Mouse (Mus musculus): ENCODE data around the gene Tdp1.
"Not testable (repeated sequence)": the region's sequence is repeated elsewhere in the genome, so short reads cannot be mapped to it uniquely, and the experiment has no call there.

Gene Tdp1

GRCm38 (mm10) chr12:99958068-99959060 is 74.0 kb downstream of the Tdp1 start:
- DNase-seq (ENCODE audit: low spot score) = no peak

- no peak for DNase-seq (ENCODE audit: low spot score)
Observed at GRCm38 (mm10) chr12:99959291-99959690, 75.0 kb downstream of the Tdp1 start.

GRCm38 (mm10) chr12:99959930-99960329 is 75.6 kb downstream of the Tdp1 start:
- no peak for DNase-seq (ENCODE audit: low spot score)

- DNase-seq (ENCODE audit: low spot score) = no peak
Observed at GRCm38 (mm10) chr12:99960675-99961074, 76.4 kb downstream of the Tdp1 start.

GRCm38 (mm10) chr12:99964301-99965202 is 80.2 kb downstream of the Tdp1 start, which contains the start of gene Kcnk13:
Gene Kcnk13, plus strand, starts transcription at chr12:99964499.
- no peak for DNase-seq (ENCODE audit: low spot score)

GRCm38 (mm10) chr12:99965203-99966115 is 81.1 kb downstream of the Tdp1 start:
- no peak for DNase-seq (ENCODE audit: low spot score)

GRCm38 (mm10) chr12:99966116-99966770 is 81.9 kb downstream of the Tdp1 start:
- DNase-seq (ENCODE audit: low spot score) = no peak

- no peak for DNase-seq (ENCODE audit: low spot score)
Observed at GRCm38 (mm10) chr12:99966881-99967363, 82.6 kb downstream of the Tdp1 start.

- no peak for DNase-seq (ENCODE audit: low spot score)
Observed at GRCm38 (mm10) chr12:99969906-99970305, 85.6 kb downstream of the Tdp1 start.

GRCm38 (mm10) chr12:99971205-99971894 is 87.0 kb downstream of the Tdp1 start:
- not testable (repeated sequence) for DNase-seq (ENCODE audit: low spot score)

GRCm38 (mm10) chr12:99972825-99973224 is 88.5 kb downstream of the Tdp1 start:
- no peak for DNase-seq (ENCODE audit: low spot score)

GRCm38 (mm10) chr12:99973659-99974058 is 89.3 kb downstream of the Tdp1 start:
- DNase-seq (ENCODE audit: low spot score) = no peak

- no peak for DNase-seq (ENCODE audit: low spot score)
Observed at GRCm38 (mm10) chr12:99979541-99979940, 95.2 kb downstream of the Tdp1 start.

- no peak for DNase-seq (ENCODE audit: low spot score)
Observed at GRCm38 (mm10) chr12:99986797-99987196, 102.5 kb downstream of the Tdp1 start.

GRCm38 (mm10) chr12:99988144-99988543 is 103.8 kb downstream of the Tdp1 start:
- no peak for DNase-seq (ENCODE audit: low spot score)

GRCm38 (mm10) chr12:99992362-99992862 is 108.1 kb downstream of the Tdp1 start:
- no peak for DNase-seq (ENCODE audit: low spot score)

- no peak for DNase-seq (ENCODE audit: low spot score)
Observed at GRCm38 (mm10) chr12:99993146-99993890, 109.0 kb downstream of the Tdp1 start.

- no peak for DNase-seq (ENCODE audit: low spot score)
Observed at GRCm38 (mm10) chr12:99995951-99996350, 111.6 kb downstream of the Tdp1 start.

- no peak for DNase-seq (ENCODE audit: low spot score)
Observed at GRCm38 (mm10) chr12:99999726-100000125, 115.4 kb downstream of the Tdp1 start.

All from urinary bladder, postnatal 10 days (tissue).